Mouse (Mus musculus) brain, embryonic 14.5 days (tissue): ENCODE data around the gene Cpn2. TPM values are rescaled to one million over a fixed set of nuclear protein-coding genes. Genes with fewer than 3 reads are reported as not detected.

Experiments
- DNase-seq: peaks from one replicate; pipeline ENCODE4 v3.0.0-alpha.2; 2011; ENCODE audit warnings: low read depth
- CTCF ChIP-seq: fragments of 200-500 bp; IDR thresholded peaks from 2 replicates; pipeline ENCODE4 v1.5.1; 2012; ENCODE audit warnings: inconsistent platforms, mild to moderate bottlenecking, moderate library complexity, borderline replicate concordance; ENCODE audit not compliant: insufficient read depth, insufficient read length; ENCODE audit errors: extremely low read depth
- POLR2A ChIP-seq: fragments of 200-500 bp; IDR thresholded peaks from 2 replicates; pipeline ENCODE4 v1.6.1; 2012; ENCODE audit warnings: mild to moderate bottlenecking, inconsistent platforms, borderline replicate concordance; ENCODE audit not compliant: poor library complexity, insufficient read depth, insufficient read length, severe bottlenecking; ENCODE audit errors: extremely low read depth
- polyA plus RNA-seq: library from polyadenylated mRNA; depleted of rRNA; stranded (reverse); fragments of >200 nt; gene quantifications from 2 replicates; pipeline ENCODE4 v1.2.3, GENCODE M21; 2012; rRNA removed

The Cpn2 gene
- not detected in 2 replicates for polyA plus RNA-seq

DNA sequence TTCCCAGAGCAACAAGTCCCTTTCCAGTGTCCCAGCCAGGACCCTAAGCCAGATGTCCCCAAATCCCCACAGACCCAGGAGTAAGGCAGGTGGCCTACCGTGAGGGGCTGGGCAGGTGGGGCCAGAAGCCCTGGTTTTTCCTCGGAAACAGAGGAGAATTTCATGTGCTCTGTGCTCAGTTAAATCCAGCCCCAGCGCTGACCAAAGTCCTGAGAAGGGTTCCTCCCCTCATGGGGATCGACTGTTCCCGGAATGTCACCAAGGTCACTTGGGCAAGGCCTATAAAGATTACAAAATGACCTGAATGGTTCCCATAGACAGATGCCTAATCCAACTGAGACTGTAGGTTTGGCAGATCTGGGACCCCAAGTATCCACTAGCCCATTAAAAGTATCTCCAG lies at the start of gene Cpn2:
Cpn2 (minus strand) TSS at position 141 of the 400 bp plus-strand sequence.
- DNase-seq = no peak
- TF ChIP-seq CTCF (no peak), POLR2A (no peak)

DNA sequence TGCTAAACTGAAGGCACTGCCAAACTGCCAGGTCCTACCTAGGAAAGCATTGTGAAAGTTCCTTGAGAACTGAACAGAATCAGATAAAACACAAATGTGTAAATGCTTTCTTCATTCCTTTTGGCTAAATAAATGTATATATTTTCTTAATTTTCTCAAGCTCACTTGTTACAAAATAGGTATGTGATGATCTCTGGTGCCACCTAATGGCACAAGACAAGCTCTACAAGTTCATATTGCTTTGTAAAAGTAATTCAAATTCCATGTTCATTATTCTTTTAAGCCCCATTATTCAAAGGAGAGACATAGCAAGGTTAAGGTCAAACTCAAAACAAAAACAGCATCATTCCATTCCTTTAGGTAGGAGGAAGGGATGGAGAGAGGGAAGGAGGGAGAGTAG lies 46.9 kb upstream of the Cpn2 start:
- peak; percentile 83 for DNase-seq
- TF ChIP-seq CTCF = peak; percentile 26; the same call in 1 of the 2 replicates
- no peak for TF ChIP-seq POLR2A

DNA sequence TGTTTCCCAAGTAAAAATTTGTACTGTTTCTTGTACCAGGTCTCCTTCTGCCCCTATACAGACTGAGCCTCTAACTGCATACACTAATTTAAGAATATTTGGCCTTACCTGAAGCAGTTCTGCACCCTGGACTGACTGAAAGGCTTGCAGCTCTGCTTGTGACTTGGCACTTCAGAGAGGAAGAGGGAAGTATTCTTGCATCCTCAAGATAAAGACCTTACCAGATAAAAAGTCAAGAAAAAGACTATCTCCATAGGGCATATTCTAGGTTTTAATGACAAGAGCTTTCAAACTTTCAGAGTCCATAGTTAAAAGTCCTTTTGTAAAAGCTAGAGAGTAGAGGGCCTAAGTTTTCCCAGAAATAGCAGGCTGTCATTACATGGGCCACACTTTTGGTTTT lies 43.3 kb upstream of the Cpn2 start, which contains the start of gene Gp5:
Gp5 (minus strand) TSS at position 133 of the 400 bp plus-strand sequence.
- DNase-seq = no peak
- no peak for TF ChIP-seq POLR2A
- no peak for TF ChIP-seq CTCF

DNA sequence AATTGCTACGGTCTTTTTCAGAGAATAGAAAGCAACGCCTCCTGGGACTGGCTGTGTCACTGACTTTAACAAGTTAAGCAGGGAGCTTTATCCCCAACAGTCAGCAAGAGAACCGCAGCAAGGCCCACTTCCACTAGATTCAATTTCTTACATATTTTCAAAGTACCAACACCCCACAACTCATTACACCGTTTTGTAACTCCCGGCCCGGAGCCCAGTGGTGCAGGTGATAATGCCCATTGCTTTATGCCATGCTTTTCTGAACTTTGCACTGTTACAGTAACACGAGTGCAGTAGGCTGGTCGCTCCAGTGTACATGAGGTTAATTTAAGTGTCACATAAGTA lies 42.8 kb upstream of the Cpn2 start:
- TF ChIP-seq CTCF (no peak), POLR2A (no peak)

DNA sequence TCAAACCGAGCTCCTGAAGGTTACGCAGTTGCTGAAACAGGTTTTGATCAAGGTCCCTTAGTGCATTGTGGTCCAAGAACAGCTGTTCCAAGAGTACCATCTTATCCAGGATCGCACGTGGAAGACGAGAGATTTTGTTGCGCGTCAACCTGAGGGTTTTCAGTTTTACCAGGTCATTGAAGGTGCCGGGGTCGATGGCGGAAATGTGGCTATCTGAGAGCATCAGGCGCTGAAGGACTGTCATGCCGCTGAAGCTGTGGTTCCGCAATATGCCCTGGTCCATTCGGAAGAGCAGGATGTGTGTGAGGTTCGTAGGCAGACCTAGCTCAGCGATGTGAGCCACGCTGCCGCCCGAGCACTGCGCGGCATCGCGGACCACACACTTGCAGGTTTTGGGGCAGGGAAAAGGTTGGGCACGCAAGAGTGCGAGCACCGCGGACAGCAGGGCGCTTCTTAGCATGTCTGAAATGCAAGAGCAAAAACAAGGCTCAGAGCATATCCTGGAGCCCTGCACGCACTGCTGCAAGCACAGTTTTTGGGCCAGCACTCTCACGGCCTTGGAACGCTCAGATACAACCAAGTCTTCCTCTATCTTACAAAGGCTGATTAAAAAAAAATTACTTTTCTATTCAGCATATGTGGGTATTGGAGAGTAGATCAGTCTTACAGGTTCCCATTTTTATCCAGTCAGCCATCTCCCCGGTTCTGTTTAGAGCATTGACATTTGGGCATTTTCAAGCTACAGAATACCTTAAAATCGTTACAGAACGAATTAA lies 42.3 kb upstream of the Cpn2 start:
- DNase-seq = peak; percentile 51
- TF ChIP-seq CTCF (no peak), POLR2A (no peak)

More for the DNA sequence above, 42.8 kb upstream of the Cpn2 start:
- no peak for DNase-seq

DNA sequence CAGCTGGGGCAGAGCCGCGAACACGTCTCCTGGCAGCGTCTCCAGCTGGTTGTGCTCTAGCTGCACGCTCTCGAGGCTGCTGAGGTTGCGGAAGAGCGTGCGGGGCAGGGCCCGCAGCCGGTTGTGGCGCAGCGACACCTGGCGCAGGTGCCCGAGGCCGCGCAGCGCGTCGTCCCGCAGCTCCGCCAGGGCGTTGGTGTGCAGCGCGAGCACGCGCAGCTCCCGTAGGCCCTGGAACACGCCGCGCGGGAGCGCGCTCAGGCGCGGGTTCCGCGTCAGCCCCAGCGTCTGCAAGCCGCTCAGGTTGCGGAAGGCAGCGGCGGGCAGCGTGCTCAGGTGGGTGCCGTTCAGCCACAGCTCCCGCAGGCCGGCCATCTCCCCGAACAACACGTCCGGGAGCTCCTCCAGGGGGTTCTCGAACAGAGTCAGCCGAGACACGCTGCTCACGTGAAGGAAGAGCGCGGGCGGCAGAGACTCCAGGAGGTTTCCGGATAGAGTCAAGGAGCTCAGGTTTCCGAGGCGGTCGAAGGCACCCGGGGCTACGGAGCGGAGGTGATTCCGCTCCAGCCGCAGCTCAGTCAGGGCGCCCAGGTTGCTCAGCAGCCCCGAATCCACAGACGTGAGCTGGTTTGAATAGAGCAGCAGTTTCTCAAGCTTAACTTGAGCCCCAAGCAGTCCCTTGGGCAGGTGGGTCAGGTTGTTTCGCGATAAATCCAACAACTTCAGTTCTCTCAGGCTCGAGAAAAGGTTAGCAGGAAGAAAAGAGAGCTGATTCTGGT lies 41.5 kb upstream of the Cpn2 start:
- TF ChIP-seq CTCF (no peak), POLR2A (no peak)
- DNase-seq = peak; percentile 84

DNA sequence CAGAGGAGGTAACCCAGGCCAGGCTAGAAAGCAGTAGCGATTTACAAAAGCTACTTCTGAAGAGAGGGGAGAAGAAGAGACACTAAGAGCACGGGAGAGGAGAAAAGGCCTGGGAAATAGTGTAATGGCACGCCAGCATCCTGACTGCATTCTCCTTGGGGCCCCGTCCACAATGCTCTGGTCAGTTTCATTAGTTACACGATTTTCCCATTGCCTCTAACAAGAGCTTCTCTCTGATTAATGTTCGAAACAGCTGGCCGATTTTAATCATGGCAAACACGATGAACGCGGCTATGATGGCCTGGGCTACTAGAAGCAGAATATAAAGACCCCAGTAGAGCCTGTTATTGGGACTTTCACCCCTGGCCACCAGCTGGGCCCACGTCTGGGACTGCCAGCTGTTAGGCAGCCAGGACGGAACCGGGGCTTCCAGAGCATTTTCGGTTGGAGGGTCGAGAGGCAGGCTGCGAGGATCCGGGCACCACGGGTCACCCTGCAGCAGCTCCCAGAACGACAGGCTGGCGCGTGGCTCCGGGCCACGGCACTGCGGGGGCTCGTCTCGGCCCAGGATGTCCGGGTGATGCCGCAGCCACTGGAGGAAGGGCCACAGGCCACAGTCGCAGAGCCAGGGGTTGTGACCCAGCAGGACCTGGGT lies 40.8 kb upstream of the Cpn2 start:
- DNase-seq = peak; percentile 13
- TF ChIP-seq CTCF = no peak
- no peak for TF ChIP-seq POLR2A

DNA sequence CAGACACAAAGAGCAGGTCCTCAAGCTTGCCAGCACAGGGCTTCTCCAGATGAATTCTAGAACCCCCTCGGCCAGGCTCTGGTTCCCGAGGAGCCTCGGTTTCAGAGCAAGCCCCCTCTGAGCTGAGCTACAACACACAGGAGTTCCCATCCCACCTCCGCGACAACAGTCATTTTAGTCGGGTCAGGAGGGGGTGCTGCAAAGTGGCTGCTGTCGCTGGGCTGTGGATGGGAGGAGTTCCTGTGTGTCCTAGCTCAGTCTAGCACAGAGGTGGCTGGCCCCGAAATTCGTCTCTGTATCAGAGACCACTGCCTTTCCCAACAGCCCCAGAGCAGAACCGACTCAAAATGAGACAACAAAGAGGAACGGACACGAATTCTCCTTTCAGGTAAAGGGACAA lies 40.0 kb upstream of the Cpn2 start:
- TF ChIP-seq CTCF (no peak), POLR2A (no peak)
- DNase-seq = no peak

DNA sequence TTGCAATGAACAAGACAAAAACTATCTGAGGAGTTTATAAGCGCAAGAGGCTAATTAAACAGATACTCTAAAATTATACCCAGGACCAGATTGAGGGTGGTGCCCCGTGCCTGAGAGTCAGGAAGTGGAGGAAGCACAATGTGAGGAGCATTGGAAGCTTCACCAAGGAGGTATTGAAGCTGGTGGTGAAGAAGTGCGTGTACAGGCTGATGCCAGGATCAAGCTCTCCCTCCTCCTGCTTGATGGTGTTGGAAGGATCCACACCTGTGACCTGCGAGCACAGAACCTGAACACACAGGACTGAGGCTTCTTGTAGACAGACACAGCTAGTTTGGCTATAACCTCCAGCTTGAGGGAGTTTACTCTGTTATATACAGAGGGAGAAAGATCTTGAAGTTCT lies 38.8 kb upstream of the Cpn2 start:
- no peak for DNase-seq
- no peak for TF ChIP-seq POLR2A
- no peak for TF ChIP-seq CTCF

DNA sequence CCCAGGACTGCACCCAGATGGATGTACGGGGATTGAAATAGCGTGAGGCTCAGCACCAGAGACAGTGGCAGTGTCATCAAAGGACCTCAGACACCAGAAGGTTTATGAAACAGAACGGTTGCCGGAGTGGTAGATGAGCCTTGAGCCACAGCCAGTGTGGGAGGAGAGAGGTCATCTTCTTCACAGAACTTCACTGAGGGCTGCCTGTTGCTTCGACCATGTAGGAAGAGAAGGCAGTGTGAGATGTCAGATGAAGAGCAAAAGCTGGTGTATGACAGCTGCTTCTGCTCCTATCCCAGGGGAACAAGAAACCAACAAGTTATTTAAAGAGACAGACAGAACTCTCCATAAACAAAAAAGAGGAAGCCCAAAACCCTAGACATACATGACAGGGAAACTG lies 36.9 kb upstream of the Cpn2 start:
- no peak for DNase-seq
- no peak for TF ChIP-seq CTCF

DNA sequence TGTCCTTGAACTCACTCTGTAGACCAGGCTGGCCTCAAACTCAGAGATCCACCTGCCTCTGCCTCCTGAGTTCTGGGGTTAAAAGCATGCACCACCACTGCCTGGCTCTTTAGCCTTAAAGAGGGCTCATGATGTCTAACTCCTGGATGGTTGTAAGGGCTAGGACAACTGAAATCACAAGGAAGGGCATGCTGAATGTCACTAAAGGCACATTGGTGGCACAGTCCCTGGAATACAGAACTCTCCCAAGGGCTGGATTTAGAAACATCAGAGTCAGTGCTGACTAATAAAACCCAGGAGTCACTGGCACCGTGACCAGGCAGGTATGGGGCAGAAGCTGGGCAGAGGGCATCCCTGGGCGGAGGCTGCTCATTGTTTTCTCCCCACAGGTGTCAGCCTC lies 36.1 kb upstream of the Cpn2 start:
- DNase-seq = no peak

More for the DNA sequence above, 36.1 kb upstream of the Cpn2 start:
- TF ChIP-seq POLR2A (no peak), CTCF (no peak)
